Mouse (Mus musculus) WW6 (cell line): ENCODE results near the gene Mastl.
A peak's percentile ranks its signal among the peaks of the same experiment; 100 is the strongest.

Source experiments
- DNase-seq: peaks from one replicate; pipeline ENCODE4 v3.0.0-alpha.2; 2013; ENCODE audit warnings: low read depth, low spot score

Gene Mastl

GRCm38 (mm10) chr2:23155777-23156607, at the start of gene Mastl, which contains the start of gene Yme1l1:
TSS of gene Mastl (minus strand) at chr2:23156024.
TSS of gene Yme1l1 (plus strand) at chr2:23156369.
- DNase-seq: peak; percentile 91

GRCm38 (mm10) chr2:23202900-23203670, 47.3 kb upstream of the Mastl start:
- no peak for DNase-seq

DNA sequence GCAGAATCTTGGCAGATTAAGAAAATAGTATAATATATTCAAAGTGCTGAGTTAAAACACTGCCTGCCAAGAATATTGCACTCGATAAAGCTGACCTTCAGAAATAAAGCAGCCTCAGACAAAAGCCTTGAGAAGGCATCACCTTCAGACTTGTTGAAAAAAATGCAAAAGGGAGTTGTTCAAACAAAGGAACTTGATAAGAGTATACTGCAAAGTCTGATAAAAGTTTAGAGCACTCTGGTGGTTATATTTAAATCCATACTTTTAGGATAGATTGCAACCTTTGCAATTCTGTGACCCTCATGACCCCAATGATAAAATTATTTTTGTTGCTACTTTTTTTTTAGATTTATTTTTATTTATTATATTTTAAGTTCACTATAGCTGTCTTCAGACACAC, 45.2 kb upstream of the Mastl start:
- no peak for DNase-seq

- DNase-seq: no peak
Measured at GRCm38 (mm10) chr2:23194366-23194765, 38.5 kb upstream of the Mastl start.

- DNase-seq: no peak
Measured at GRCm38 (mm10) chr2:23172305-23172704, 16.5 kb upstream of the Mastl start.

- DNase-seq: no peak
Measured at GRCm38 (mm10) chr2:23156608-23157081, 821 bp upstream of the Mastl start.

GRCm38 (mm10) chr2:23155199-23155621, 614 bp downstream of the Mastl start:
- no peak for DNase-seq

GRCm38 (mm10) chr2:23119573-23119972, 36.3 kb downstream of the Mastl start:
- DNase-seq: no peak

GRCm38 (mm10) chr2:23102266-23102665, 53.6 kb downstream of the Mastl start:
- no peak for DNase-seq

- DNase-seq: no peak
Measured at GRCm38 (mm10) chr2:23097028-23097427, 58.8 kb downstream of the Mastl start.

- DNase-seq: no peak
Measured at GRCm38 (mm10) chr2:23092216-23092615, 63.6 kb downstream of the Mastl start.

DNA sequence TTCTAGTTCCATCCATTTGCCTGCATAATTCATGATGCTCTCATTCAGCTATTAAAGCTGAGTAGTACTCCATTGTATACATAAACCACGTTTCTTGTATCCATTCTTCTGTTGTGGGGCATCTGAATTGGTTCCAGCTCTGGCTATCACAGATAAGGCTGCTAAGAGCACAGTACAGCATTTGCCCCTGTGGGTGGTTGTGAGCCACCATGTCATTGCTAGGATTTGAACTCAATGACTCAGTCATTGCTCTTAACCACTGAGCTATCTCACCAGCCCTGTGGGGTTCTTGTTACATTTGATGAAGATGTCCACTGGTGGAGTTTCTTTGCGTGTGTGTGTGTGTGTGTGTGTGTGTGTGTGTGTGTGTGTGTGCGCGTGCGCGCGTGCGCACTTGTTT, 71.3 kb downstream of the Mastl start:
- DNase-seq: no peak

- no peak for DNase-seq
Measured at GRCm38 (mm10) chr2:23078588-23078987, 77.2 kb downstream of the Mastl start.

DNA sequence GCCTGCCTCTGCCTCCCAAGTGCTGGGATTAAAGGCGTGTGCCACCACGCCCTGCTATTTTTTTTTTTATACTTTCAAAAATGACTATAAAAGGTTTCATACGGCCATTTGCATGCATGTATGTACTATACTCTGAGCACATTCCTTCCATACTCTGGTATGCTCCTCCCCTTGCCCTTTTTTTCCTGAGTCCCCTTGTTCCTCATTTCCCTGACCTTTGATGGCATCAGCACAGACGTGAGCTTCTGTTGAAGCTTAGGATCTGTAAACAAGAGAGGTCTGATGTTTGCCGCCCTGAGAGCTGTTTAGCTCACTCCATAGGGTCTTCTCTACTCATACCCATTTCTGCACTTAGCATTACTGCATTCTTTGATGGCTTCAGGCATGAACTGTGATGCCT, 78.1 kb downstream of the Mastl start:
- no peak for DNase-seq

- no peak for DNase-seq
Measured at GRCm38 (mm10) chr2:23076783-23077182, 79.0 kb downstream of the Mastl start.

DNA sequence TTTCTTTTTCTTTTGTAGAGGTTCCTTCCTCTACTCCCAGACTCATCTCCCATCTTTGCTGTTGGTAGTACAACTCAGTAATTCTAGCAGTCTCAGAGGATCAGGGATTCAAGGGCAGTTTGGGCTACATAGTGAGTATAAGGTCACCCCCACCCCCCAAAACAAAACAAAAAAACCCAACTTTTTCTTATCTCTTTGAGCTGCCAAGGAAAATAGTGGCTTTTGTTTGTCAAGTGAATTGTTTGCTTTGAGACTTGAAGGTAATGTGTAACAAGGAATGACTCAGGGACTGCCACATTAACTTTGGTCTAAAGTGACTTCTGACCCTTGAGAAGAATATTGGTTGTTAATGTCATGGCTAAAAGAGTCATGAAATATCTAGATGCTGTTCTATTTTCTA, 80.0 kb downstream of the Mastl start:
- no peak for DNase-seq

- no peak for DNase-seq
Measured at GRCm38 (mm10) chr2:23071406-23071805, 84.4 kb downstream of the Mastl start.

- no peak for DNase-seq
Measured at GRCm38 (mm10) chr2:23070491-23070890, 85.3 kb downstream of the Mastl start.

- peak; percentile 61 for DNase-seq
Measured at GRCm38 (mm10) chr2:23068894-23069744, 86.7 kb downstream of the Mastl start.

- DNase-seq: no peak
Measured at GRCm38 (mm10) chr2:23068370-23068737, 87.5 kb downstream of the Mastl start.

DNA sequence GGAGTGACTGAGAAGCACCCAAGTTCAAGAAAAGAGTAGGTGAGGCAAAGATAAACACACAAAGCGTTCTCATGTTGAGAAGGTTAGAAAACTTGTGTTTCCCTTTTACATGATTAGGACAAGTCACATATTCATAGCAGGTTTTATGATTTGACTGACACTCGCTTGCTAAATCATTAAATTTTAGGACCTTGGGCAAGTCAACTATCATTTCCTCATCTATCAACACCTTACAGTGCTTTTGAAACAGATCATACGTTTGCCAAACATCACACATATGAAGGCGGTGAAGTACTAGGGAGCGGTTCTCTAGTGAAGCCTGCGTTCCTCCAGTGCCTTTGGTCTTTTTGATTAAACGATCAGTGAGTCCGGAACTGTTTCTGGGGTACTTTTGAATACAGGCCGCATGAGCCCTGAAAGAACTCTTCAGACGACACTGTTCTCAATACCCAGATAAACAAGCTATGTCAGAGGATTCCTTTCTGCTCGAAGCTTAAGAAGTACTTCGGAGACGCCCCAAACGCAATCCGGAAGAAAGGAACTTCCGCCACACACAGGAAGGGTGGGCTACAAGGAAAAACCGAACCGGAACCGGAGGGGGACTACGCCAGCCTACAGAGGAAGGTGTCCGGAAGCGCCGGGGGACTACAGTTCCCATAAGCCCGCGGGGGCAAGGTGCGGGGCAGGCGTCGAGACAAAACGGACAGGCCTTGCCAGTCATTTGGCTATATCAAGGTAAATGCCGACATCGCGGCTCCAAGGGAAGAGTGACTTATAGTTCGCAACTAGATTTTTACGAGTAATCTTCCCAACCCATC, 88.1 kb downstream of the Mastl start, which contains the start of gene Acbd5:
TSS of gene Acbd5 (plus strand) at position 616 of the 818 bp plus-strand sequence.
- DNase-seq: peak; percentile 75
